Mouse (Mus musculus) embryonic facial prominence, embryonic 10.5 days (tissue): ENCODE data around the gene Lypd4. TPM values are rescaled to one million over a fixed set of nuclear protein-coding genes. Genes with fewer than 3 reads are reported as not detected.
A peak's percentile ranks its signal among the peaks of the same experiment; 100 is the strongest.

ENCODE experiments used
- DNase-seq: peaks from one replicate; pipeline ENCODE4 v3.0.0-alpha.2; 2017; ENCODE audit warnings: low spot score
- H3K27ac ChIP-seq: fragments of 300-500 bp; sonication (generic); replicated peaks from 2 replicates; pipeline ENCODE4 v1.5.1; 2016; ENCODE audit warnings: mild to moderate bottlenecking
- H3K27me3 ChIP-seq: fragments of 300-500 bp; sonication (generic); replicated peaks from 2 replicates; pipeline ENCODE4 v1.6.1; 2016; ENCODE audit warnings: low read depth, mild to moderate bottlenecking; ENCODE audit not compliant: poor library complexity, severe bottlenecking
- H3K36me3 ChIP-seq: fragments of 300-500 bp; sonication (generic); replicated peaks from 2 replicates; pipeline ENCODE4 v1.6.1; 2016; ENCODE audit warnings: mild to moderate bottlenecking, moderate library complexity
- H3K4me1 ChIP-seq: fragments of 300-500 bp; sonication (generic); 2 replicates; pipeline ENCODE4 v1.6.1; 2016
- H3K4me3 ChIP-seq: fragments of 300-500 bp; sonication (generic); 2 replicates; pipeline ENCODE4 v1.5.1; 2016; ENCODE audit warnings: mild to moderate bottlenecking, moderate library complexity
- H3K9me3 ChIP-seq: fragments of 300-500 bp; sonication (generic); 2 replicates; pipeline ENCODE4 v1.6.1; 2016; ENCODE audit warnings: mild to moderate bottlenecking
- WGBS: fragments of 180-500 bp; shearing (Covaris S2); methylation state at CpG from one replicate; pipeline ENCODE4 v1.1.7; 2016; 5-methylcytosine and 5-hydroxymethylcytosine counted together
- polyA plus RNA-seq: library from polyadenylated mRNA; unstranded; fragments of >200 nt; fragmentation: Nextera tagmentation; extraction: Ambion mirVana; gene quantifications from 2 replicates; pipeline ENCODE4 v1.2.1, GENCODE M21; 2016

Lypd4 gene
- polyA plus RNA-seq, 1 experiment from 2014 or later = not detected

- Histone ChIP-seq H3K27me3 (no peaks in the 10 kb centered on the region), H3K4me3 (peak overlapping the region; percentile 99), H3K27ac (peak overlapping the region; percentile 99), H3K4me1 (peaks cover 34% of the 10 kb centered on the region), H3K9me3 (no peaks in the 10 kb centered on the region), H3K36me3 (peaks cover 46% of the 10 kb centered on the region)
- under 1% methylated on average over 47 of the region's 47 CpGs for WGBS
- DNase-seq = no peak
Measured at GRCm38 (mm10) chr7:24884693-24885291, 15.1 kb upstream of the Lypd4 start.

- Histone ChIP-seq H3K27me3 (no peaks in the 10 kb centered on the region), H3K9me3 (no peaks in the 10 kb centered on the region), H3K36me3 (peaks cover 39% of the 10 kb centered on the region), H3K27ac (peak within 1 kb of the TSS; percentile 99), H3K4me3 (peak within 1 kb of the TSS; percentile 99), H3K4me1 (peaks cover 36% of the 10 kb centered on the region)
- DNase-seq = peak; percentile 97
- WGBS = under 1% methylated on average over 57 of the region's 57 CpGs
Measured at GRCm38 (mm10) chr7:24883896-24884692, 14.4 kb upstream of the Lypd4 start, which contains the start of gene Rps19. TSS of gene Rps19 (plus strand) at chr7:24884371.

- DNase-seq = no peak
Measured at GRCm38 (mm10) chr7:24882416-24883199, 12.9 kb upstream of the Lypd4 start.

GRCm38 (mm10) chr7:24879620-24880019, 9.9 kb upstream of the Lypd4 start:
- Histone ChIP-seq H3K27ac (no peak overlapping the region), H3K4me1 (peaks cover 40% of the 10 kb centered on the region), H3K27me3 (no peaks in the 10 kb centered on the region), H3K4me3 (no peak overlapping the region), H3K9me3 (no peaks in the 10 kb centered on the region), H3K36me3 (no peaks in the 10 kb centered on the region)
- WGBS = 23% methylated on average over 2 of the region's 2 CpGs
- DNase-seq = no peak

More at GRCm38 (mm10) chr7:24882416-24883199, 12.9 kb upstream of the Lypd4 start:
- Histone ChIP-seq H3K4me3 (no peak overlapping the region), H3K4me1 (peaks cover 43% of the 10 kb centered on the region), H3K27me3 (no peaks in the 10 kb centered on the region), H3K36me3 (peaks cover 24% of the 10 kb centered on the region), H3K9me3 (no peaks in the 10 kb centered on the region), H3K27ac (no peak overlapping the region)
- 90% methylated on average over 9 of the region's 9 CpGs for WGBS

GRCm38 (mm10) chr7:24877588-24877987, 7.8 kb upstream of the Lypd4 start:
- no peak for DNase-seq
- Histone ChIP-seq H3K36me3 (no peaks in the 10 kb centered on the region), H3K27me3 (no peaks in the 10 kb centered on the region), H3K4me1 (peaks cover 40% of the 10 kb centered on the region), H3K4me3 (no peak overlapping the region), H3K9me3 (no peaks in the 10 kb centered on the region), H3K27ac (0 out of 2 replicates have a peak overlapping the region, but pooled peaks have one; percentile 11)
- WGBS = 54% methylated on average over 3 of the region's 3 CpGs

- no peak overlapping the region for H3K4me3 ChIP-seq
- peaks cover 7% of the 10 kb centered on the region; the same call in 1 of the 2 replicates for H3K9me3 ChIP-seq
- DNase-seq = no peak
- WGBS = 68% methylated on average over 17 of the region's 17 CpGs
- no peaks in the 10 kb centered on the region for H3K36me3 ChIP-seq
- H3K27ac ChIP-seq = no peak overlapping the region
- H3K4me1 ChIP-seq = 0 out of 2 replicates have a peak, but pooled peaks cover 4% of the 10 kb centered on the region
- peaks cover 33% of the 10 kb centered on the region for H3K27me3 ChIP-seq
Measured at GRCm38 (mm10) chr7:24869080-24869479, 661 bp downstream of the Lypd4 start.

- Histone ChIP-seq H3K4me3 (no peak overlapping the region), H3K27me3 (peaks cover 20% of the 10 kb centered on the region; the same call in 1 of the 2 replicates), H3K27ac (no peak overlapping the region; the same call in 1 of the 2 replicates), H3K4me1 (0 out of 2 replicates have a peak, but pooled peaks cover 5% of the 10 kb centered on the region), H3K9me3 (no peaks in the 10 kb centered on the region), H3K36me3 (no peaks in the 10 kb centered on the region)
- 28% methylated on average over 6 of the region's 6 CpGs for WGBS
- DNase-seq = no peak
Measured at GRCm38 (mm10) chr7:24864156-24864555, 5.6 kb downstream of the Lypd4 start.

- Histone ChIP-seq H3K4me3 (no peak overlapping the region), H3K9me3 (no peaks in the 10 kb centered on the region), H3K4me1 (0 out of 2 replicates have a peak, but pooled peaks cover 5% of the 10 kb centered on the region), H3K27me3 (0 out of 2 replicates have a peak, but pooled peaks cover 13% of the 10 kb centered on the region), H3K36me3 (no peaks in the 10 kb centered on the region), H3K27ac (no peak overlapping the region)
- 83% methylated on average over 4 of the region's 4 CpGs for WGBS
- DNase-seq = no peak
Measured at GRCm38 (mm10) chr7:24862853-24863252, 6.9 kb downstream of the Lypd4 start.

- Histone ChIP-seq H3K4me1 (peaks cover 8% of the 10 kb centered on the region), H3K36me3 (no peaks in the 10 kb centered on the region), H3K27me3 (0 out of 2 replicates have a peak, but pooled peaks cover 13% of the 10 kb centered on the region), H3K9me3 (no peaks in the 10 kb centered on the region), H3K27ac (no peak within 1 kb of the TSS), H3K4me3 (no peak within 1 kb of the TSS)
- WGBS = 92% methylated on average over 7 of the region's 7 CpGs
- no peak for DNase-seq
Measured at GRCm38 (mm10) chr7:24861913-24862312, 7.8 kb downstream of the Lypd4 start, which contains the start of gene Gm9844. TSS of gene Gm9844 (plus strand) at chr7:24862213.

- Histone ChIP-seq H3K4me1 (peaks cover 11% of the 10 kb centered on the region), H3K9me3 (no peaks in the 10 kb centered on the region), H3K4me3 (no peak overlapping the region), H3K36me3 (no peaks in the 10 kb centered on the region), H3K27ac (no peak overlapping the region), H3K27me3 (no peaks in the 10 kb centered on the region)
- WGBS = 87% methylated on average over 5 of the region's 5 CpGs
- DNase-seq = no peak
Measured at GRCm38 (mm10) chr7:24859234-24859633, 10.5 kb downstream of the Lypd4 start.

GRCm38 (mm10) chr7:24856460-24857120, 13.2 kb downstream of the Lypd4 start:
- 33% methylated on average over 6 of the region's 6 CpGs for WGBS
- peaks cover 22% of the 10 kb centered on the region for H3K4me1 ChIP-seq
- DNase-seq = no peak
- no peaks in the 10 kb centered on the region for H3K9me3 ChIP-seq
- no peaks in the 10 kb centered on the region for H3K27me3 ChIP-seq
- peak overlapping the region; percentile 54; the same call in 1 of the 2 replicates for H3K27ac ChIP-seq
- H3K36me3 ChIP-seq = no peaks in the 10 kb centered on the region
- H3K4me3 ChIP-seq = no peak overlapping the region
